Mouse (Mus musculus): Measurements from ENCODE around the gene Morc3.

GRCm38 (mm10) chr16:93794845-93795244 lies 37.1 kb upstream of the Morc3 start:
- TF ChIP-seq CTCF (IDR thresholded peaks at IDR 0.05; ENCODE audit: low read depth) (no peak), EP300 (IDR thresholded peaks at IDR 0.05; ENCODE audit: low read depth) (no peak)

Data from liver, embryonic 14.5 days (tissue).